Mouse (Mus musculus) neural tube, embryonic 14.5 days (tissue): ENCODE results near the gene Scarf2. TPM values are rescaled to one million over a fixed set of nuclear protein-coding genes. Genes with fewer than 3 reads are reported as not detected.

Experiments used
- ATAC-seq: fragments of 200-750 bp; cut with Nextera tagmentation; 2 replicates; pipeline ENCODE4 v1.8.0; 2017; ENCODE audit warnings: low read depth, mild to moderate bottlenecking, moderate TSS enrichment, moderate library complexity
- H3K27ac ChIP-seq: fragments of 300-500 bp; sonication (generic); 2 replicates; pipeline ENCODE4 v1.5.1; 2014; ENCODE audit warnings: low read depth, mild to moderate bottlenecking, control low read depth, low read length, moderate library complexity, mixed read lengths
- H3K27me3 ChIP-seq: fragments of 300-500 bp; sonication (generic); 2 replicates; pipeline ENCODE4 v1.6.1; 2014; ENCODE audit warnings: low read length; ENCODE audit not compliant: control insufficient read depth, insufficient read depth
- H3K36me3 ChIP-seq: fragments of 300-500 bp; sonication (generic); 2 replicates; pipeline ENCODE4 v1.6.1; 2014; ENCODE audit warnings: low read length, mixed read lengths; ENCODE audit not compliant: control insufficient read depth, insufficient read depth
- H3K4me1 ChIP-seq: fragments of 300-500 bp; sonication (generic); 2 replicates; pipeline ENCODE4 v1.6.1; 2014; ENCODE audit warnings: low read length; ENCODE audit not compliant: control insufficient read depth, insufficient read depth
- H3K4me2 ChIP-seq: fragments of 300-500 bp; sonication (generic); 2 replicates; pipeline ENCODE4 v1.6.1; 2014; ENCODE audit warnings: mild to moderate bottlenecking, low read depth, low read length, control low read depth
- H3K4me3 ChIP-seq: fragments of 300-500 bp; sonication (generic); 2 replicates; pipeline ENCODE4 v1.5.1; 2014; ENCODE audit warnings: low read depth, low read length, control low read depth, mixed read lengths
- H3K9ac ChIP-seq: fragments of 300-500 bp; sonication (generic); replicated peaks from 2 replicates; pipeline ENCODE4 v1.6.1; 2014; ENCODE audit warnings: low read depth, mild to moderate bottlenecking, control low read depth, low read length, mixed read lengths
- H3K9me3 ChIP-seq: fragments of 300-500 bp; sonication (generic); 2 replicates; pipeline ENCODE4 v1.6.1; 2016; ENCODE audit warnings: low read length; ENCODE audit not compliant: control insufficient read depth
- WGBS: fragments of 180-500 bp; shearing (Covaris S2); extraction: QIAGEN DNeasy Blood & Tissue Kit; methylation state at CpG from one replicate; pipeline ENCODE4 v1.1.7; 2014; 5-methylcytosine and 5-hydroxymethylcytosine counted together
- polyA plus RNA-seq: library from polyadenylated mRNA; unstranded; fragments of >200 nt; fragmentation: Nextera tagmentation; extraction: Ambion mirVana; gene quantifications from 2 replicates; pipeline ENCODE4 v1.2.1, GENCODE M21; 2014

Scarf2 gene
- polyA plus RNA-seq, 1 experiment from 2014 or later: 0.95 TPM

- Histone ChIP-seq H3K9me3 (no peaks in the 10 kb centered on the region), H3K36me3 (peaks cover 24% of the 10 kb centered on the region), H3K4me3 (no peak overlapping the region), H3K9ac (no peak overlapping the region), H3K27me3 (peaks cover 31% of the 10 kb centered on the region), H3K4me2 (no peak overlapping the region), H3K27ac (no peak overlapping the region), H3K4me1 (peaks cover 14% of the 10 kb centered on the region)
- 92% methylated on average over 4 of the region's 4 CpGs for WGBS
- no peak for ATAC-seq
Measured at GRCm38 (mm10) chr16:17794047-17794446, 3.0 kb upstream of the Scarf2 start.

- Histone ChIP-seq H3K4me1 (peaks cover 14% of the 10 kb centered on the region), H3K9me3 (no peaks in the 10 kb centered on the region), H3K27me3 (peaks cover 44% of the 10 kb centered on the region), H3K4me3 (no peak overlapping the region), H3K4me2 (no peak overlapping the region), H3K36me3 (peaks cover 14% of the 10 kb centered on the region; the same call in 1 of the 2 replicates), H3K9ac (no peak overlapping the region), H3K27ac (no peak overlapping the region)
- WGBS: 77% methylated on average over 5 of the region's 5 CpGs
- ATAC-seq: no peak
Measured at GRCm38 (mm10) chr16:17795643-17796042, 1.4 kb upstream of the Scarf2 start.

DNA sequence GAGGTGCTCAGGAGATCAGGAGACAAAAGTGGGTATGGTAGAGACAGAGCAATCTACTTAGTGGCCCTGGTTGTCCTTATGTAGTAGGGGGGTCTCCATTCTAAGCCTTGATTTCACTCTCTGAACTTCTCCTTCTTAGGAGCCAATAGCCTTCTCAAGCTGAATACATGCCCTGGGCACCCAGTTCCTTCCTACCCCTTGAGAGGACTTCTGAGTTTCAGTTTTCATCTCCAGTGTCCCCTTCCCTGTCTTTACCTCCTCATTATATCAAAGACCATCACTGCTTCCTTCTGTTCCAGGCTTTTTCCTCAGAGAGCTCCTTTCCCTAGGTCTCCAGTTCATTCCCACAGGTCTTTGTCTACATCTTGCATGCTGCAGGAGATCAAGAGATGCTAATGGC lies 563 bp upstream of the Scarf2 start:
- no peaks in the 10 kb centered on the region for H3K9me3 ChIP-seq
- peak overlapping the region; percentile 76 for H3K4me2 ChIP-seq
- H3K4me1 ChIP-seq: peaks cover 14% of the 10 kb centered on the region
- peaks cover 53% of the 10 kb centered on the region for H3K27me3 ChIP-seq
- peak overlapping the region; percentile 39 for H3K4me3 ChIP-seq
- H3K9ac ChIP-seq: no peak overlapping the region
- ATAC-seq: no peak
- H3K27ac ChIP-seq: no peak overlapping the region
- H3K36me3 ChIP-seq: peaks cover 11% of the 10 kb centered on the region; the same call in 1 of the 2 replicates

DNA sequence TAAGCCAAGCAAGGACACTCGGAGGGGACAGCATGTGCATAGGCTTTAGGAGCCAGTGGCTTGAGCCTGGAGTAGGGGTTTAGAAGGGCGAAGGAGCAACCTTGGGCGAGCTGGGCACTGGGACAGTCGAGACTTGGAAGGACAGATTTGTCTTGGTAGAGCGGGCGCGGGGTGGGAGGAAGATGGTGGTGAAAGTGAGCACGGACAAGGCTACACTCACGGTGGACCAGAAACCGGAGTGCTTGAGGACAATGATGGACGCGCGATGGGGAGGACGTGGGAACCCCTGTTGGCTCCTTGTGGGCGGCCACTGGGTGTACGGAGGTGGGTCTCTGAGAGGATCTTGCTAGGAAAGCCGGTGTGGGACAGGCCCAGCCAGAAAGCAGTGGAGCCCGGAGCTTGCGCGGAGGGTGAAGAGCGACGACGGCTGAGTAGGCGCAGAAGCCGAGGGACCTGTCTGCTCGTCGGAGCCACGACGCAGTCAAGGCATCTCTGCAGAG lies 780 bp downstream of the Scarf2 start:
- H3K36me3 ChIP-seq: no peaks in the 10 kb centered on the region
- peaks cover 21% of the 10 kb centered on the region for H3K4me1 ChIP-seq
- H3K9me3 ChIP-seq: no peaks in the 10 kb centered on the region
- H3K4me3 ChIP-seq: peak overlapping the region; percentile 39; the same call in 1 of the 2 replicates
- H3K9ac ChIP-seq: peak overlapping the region; percentile 53; the same call in 1 of the 2 replicates
- no peak overlapping the region for H3K27ac ChIP-seq
- H3K27me3 ChIP-seq: peaks cover 66% of the 10 kb centered on the region
- H3K4me2 ChIP-seq: peak overlapping the region; percentile 76
- 5% methylated on average over 29 of the region's 29 CpGs for WGBS
- ATAC-seq: peak; percentile 13; the same call in 1 of the 2 replicates

DNA sequence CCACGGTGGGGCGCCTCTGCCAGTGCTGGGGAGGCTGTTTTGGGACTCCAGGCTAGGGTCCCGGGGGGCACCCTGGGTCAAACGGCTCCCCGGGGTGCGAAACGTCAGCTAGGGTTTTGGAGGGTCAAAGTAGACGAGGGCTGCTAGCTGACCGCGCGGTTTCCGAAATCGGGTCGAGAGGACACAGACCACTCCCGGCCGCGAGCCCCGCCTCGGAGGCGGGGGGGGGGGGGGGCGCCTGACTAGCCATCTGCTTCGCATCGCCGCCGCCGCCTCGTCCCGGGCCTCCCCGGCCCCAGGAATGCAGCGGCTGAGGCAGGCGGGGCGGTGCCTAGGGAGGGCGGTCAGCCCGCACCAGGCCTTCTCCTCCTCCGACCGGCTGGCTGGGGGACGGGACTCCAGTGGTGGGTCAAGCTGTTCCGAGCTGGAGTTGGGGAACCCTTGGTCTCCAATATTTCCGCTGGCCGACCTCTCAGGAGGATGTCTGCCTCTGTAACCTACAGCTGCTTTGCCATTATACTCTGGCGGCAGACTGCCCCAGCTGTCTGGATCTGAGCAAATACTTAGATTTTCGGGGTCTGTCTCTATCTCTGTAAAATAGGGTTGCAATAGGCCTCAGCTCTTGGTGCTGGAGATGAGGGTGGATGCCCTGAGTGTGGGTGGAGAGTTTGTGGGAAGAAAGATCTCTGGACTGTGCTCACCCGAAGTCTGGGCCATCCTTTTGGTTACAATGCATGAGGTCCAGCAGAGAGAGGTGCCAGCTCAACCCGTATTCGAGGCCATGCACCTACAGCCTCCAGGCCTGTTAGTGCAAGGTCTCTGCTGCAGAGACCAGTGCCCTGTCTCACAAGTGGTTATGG lies 1.5 kb downstream of the Scarf2 start:
- Histone ChIP-seq H3K4me3 (peak overlapping the region; percentile 39; the same call in 1 of the 2 replicates), H3K9ac (peak overlapping the region; percentile 53; the same call in 1 of the 2 replicates), H3K27me3 (peaks cover 72% of the 10 kb centered on the region), H3K9me3 (no peaks in the 10 kb centered on the region), H3K4me1 (peaks cover 28% of the 10 kb centered on the region), H3K27ac (no peak overlapping the region), H3K36me3 (no peaks in the 10 kb centered on the region), H3K4me2 (peak overlapping the region; percentile 76)
- ATAC-seq: no peak
- WGBS: 1% methylated on average over 23 of the region's 45 CpGs

- Histone ChIP-seq H3K9me3 (no peaks in the 10 kb centered on the region), H3K27me3 (peaks cover 82% of the 10 kb centered on the region), H3K9ac (no peak overlapping the region), H3K27ac (no peak overlapping the region), H3K4me1 (peaks cover 33% of the 10 kb centered on the region), H3K36me3 (no peaks in the 10 kb centered on the region), H3K4me3 (no peak overlapping the region), H3K4me2 (no peak overlapping the region)
- ATAC-seq: no peak
Measured at GRCm38 (mm10) chr16:17799584-17799983, 2.5 kb downstream of the Scarf2 start.

- peak overlapping the region; percentile 31; the same call in 1 of the 2 replicates for H3K4me3 ChIP-seq
- ATAC-seq: no peak
- 5% methylated on average over 7 of the region's 7 CpGs for WGBS
- H3K4me2 ChIP-seq: no peak overlapping the region
- no peaks in the 10 kb centered on the region for H3K36me3 ChIP-seq
- H3K27ac ChIP-seq: no peak overlapping the region
- peaks cover 39% of the 10 kb centered on the region for H3K4me1 ChIP-seq
- H3K27me3 ChIP-seq: peaks cover 86% of the 10 kb centered on the region
- no peak overlapping the region for H3K9ac ChIP-seq
- H3K9me3 ChIP-seq: no peaks in the 10 kb centered on the region
Measured at GRCm38 (mm10) chr16:17801777-17802455, 4.8 kb downstream of the Scarf2 start.

GRCm38 (mm10) chr16:17802456-17802838 lies 5.4 kb downstream of the Scarf2 start:
- 6% methylated on average over 18 of the region's 18 CpGs for WGBS
- H3K9ac ChIP-seq: peak overlapping the region; percentile 28; the same call in 1 of the 2 replicates
- H3K36me3 ChIP-seq: no peaks in the 10 kb centered on the region
- H3K4me2 ChIP-seq: peak overlapping the region; percentile 55
- peaks cover 82% of the 10 kb centered on the region for H3K27me3 ChIP-seq
- H3K4me1 ChIP-seq: peaks cover 34% of the 10 kb centered on the region
- ATAC-seq: no peak
- peak overlapping the region; percentile 31 for H3K4me3 ChIP-seq
- H3K9me3 ChIP-seq: no peaks in the 10 kb centered on the region
- H3K27ac ChIP-seq: no peak overlapping the region
